Mouse (Mus musculus): Measurements from ENCODE around the gene Tmem131l. TPM values are rescaled to one million over a fixed set of nuclear protein-coding genes. Genes with fewer than 3 reads are reported as not detected.

Tmem131l gene
- polyA plus RNA-seq, 1 experiment: 9.8 TPM

DNA sequence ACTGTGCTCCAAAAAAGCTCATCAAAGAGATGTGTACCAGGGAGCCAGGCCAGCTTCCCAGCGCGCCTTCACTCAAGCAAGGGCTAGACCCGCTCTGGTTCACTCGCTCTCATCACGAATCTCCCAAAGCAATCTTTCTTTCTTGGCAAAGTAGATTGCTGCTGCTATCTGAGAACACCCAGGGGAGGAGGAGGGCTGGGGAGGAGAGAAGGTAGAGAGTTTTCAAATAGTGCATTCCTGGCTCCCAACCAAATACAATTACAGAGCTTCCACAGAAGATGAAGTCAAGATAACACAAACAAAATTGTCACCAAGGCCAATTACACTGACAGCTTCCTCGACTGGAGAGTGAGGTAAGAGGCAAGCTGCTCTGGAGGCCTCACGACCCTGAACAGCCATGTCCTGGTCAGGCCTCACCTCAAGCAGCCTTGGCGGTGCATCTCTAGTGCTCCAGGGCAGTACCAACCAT, 12.2 kb downstream of the Tmem131l start:
- WGBS: 76% methylated on average over 8 of the region's 8 CpGs
- Histone ChIP-seq H3K36me3 (ENCODE audit: control insufficient read depth, insufficient read depth, low read length) (no peaks in the 10 kb centered on the region), H3K27me3 (replicated peaks; ENCODE audit: control insufficient read depth, insufficient read depth, low read length) (no peaks in the 10 kb centered on the region), H3K27ac (ENCODE audit: insufficient read depth, low read depth, low read length) (no peak overlapping the region), H3K4me1 (ENCODE audit: control insufficient read depth, insufficient read depth, low read length) (no peaks in the 10 kb centered on the region), H3K4me3 (ENCODE audit: insufficient read depth, low read depth, low read length) (no peak overlapping the region)
- TF ChIP-seq POLR2A (IDR thresholded peaks at IDR 0.05; ENCODE audit: low read depth, low read length) (no peak), CTCF (conservative IDR thresholded peaks at IDR 0.05; ENCODE audit: insufficient read depth, insufficient read length, low read depth, low read length) (no peak)
- DNase-seq: no peak

DNA sequence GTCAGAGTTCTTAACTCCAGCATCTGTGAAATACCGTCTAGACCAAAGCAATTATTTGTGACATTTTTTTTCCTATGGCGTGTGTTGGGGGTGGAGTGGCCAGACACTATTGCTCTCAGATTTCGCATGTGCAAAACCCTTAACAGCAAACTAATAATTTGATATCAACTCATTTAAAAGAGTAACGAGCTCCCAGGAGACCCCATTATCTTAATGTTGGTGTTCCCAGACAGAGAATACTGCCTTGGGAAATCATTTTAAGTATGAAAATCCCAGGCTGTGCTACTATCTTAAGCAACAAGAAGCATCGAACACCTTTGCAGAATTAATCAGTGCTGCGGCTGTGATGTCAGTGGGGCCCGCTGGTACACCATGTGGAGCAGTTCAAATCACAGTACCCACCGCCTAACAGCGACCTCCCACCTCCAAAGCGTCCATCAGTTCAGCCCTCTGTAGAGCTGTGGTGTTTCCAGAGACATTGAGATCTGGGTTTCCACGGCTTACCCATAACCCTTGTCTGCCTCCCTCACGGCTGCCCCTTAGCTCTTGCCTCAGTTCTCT, 15.4 kb downstream of the Tmem131l start:
- TF ChIP-seq POLR2A (IDR thresholded peaks at IDR 0.05; ENCODE audit: low read depth, low read length) (no peak), CTCF (conservative IDR thresholded peaks at IDR 0.05; ENCODE audit: insufficient read depth, insufficient read length, low read depth, low read length) (no peak)
- DNase-seq: no peak
- WGBS: 82% methylated on average over 12 of the region's 12 CpGs
- Histone ChIP-seq H3K27me3 (replicated peaks; ENCODE audit: control insufficient read depth, insufficient read depth, low read length) (no peaks in the 10 kb centered on the region), H3K4me3 (ENCODE audit: insufficient read depth, low read depth, low read length) (no peak overlapping the region), H3K27ac (ENCODE audit: insufficient read depth, low read depth, low read length) (no peak overlapping the region), H3K36me3 (ENCODE audit: control insufficient read depth, insufficient read depth, low read length) (no peaks in the 10 kb centered on the region), H3K4me1 (ENCODE audit: control insufficient read depth, insufficient read depth, low read length) (no peaks in the 10 kb centered on the region)

GRCm38 (mm10) chr3:84022723-84023122, 17.3 kb downstream of the Tmem131l start:
- DNase-seq: no peak
- WGBS: 66% methylated on average over 5 of the region's 5 CpGs

DNA sequence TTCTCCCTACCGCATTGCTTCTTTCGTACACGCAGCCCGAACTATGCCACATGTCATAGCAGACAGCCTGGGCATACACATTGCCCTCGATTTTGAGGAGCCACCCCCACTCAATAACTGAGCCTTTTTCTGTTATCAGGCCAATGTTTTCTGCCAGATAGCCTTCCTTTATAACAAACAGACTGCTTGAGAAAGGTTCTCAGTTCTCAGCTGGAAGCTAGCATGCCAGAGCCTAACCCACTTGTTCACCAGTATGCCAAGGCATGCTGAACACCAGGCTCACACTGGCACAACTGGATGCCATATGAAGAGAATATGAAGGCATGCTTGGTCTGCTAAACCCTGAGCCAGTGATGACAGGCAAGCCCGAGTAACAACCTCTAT, 17.8 kb downstream of the Tmem131l start:
- Histone ChIP-seq H3K27ac (ENCODE audit: insufficient read depth, low read depth, low read length) (no peak overlapping the region), H3K4me1 (ENCODE audit: control insufficient read depth, insufficient read depth, low read length) (no peaks in the 10 kb centered on the region), H3K4me3 (ENCODE audit: insufficient read depth, low read depth, low read length) (no peak overlapping the region), H3K36me3 (ENCODE audit: control insufficient read depth, insufficient read depth, low read length) (no peaks in the 10 kb centered on the region), H3K27me3 (replicated peaks; ENCODE audit: control insufficient read depth, insufficient read depth, low read length) (no peaks in the 10 kb centered on the region)
- no peak for DNase-seq
- 91% methylated on average over 6 of the region's 6 CpGs for WGBS
- TF ChIP-seq CTCF (conservative IDR thresholded peaks at IDR 0.05; ENCODE audit: insufficient read depth, insufficient read length, low read depth, low read length) (no peak), POLR2A (IDR thresholded peaks at IDR 0.05; ENCODE audit: low read depth, low read length) (no peak)

More at GRCm38 (mm10) chr3:84022723-84023122, 17.3 kb downstream of the Tmem131l start:
- no peak for TF ChIP-seq CTCF (conservative IDR thresholded peaks at IDR 0.05; ENCODE audit: insufficient read depth, insufficient read length, low read depth, low read length)
- no peak for TF ChIP-seq POLR2A (IDR thresholded peaks at IDR 0.05; ENCODE audit: low read depth, low read length)
- H3K27me3 ChIP-seq (replicated peaks; ENCODE audit: control insufficient read depth, insufficient read depth, low read length): no peaks in the 10 kb centered on the region
- H3K27ac ChIP-seq (ENCODE audit: insufficient read depth, low read depth, low read length): no peak overlapping the region
- no peak overlapping the region for H3K4me3 ChIP-seq (ENCODE audit: insufficient read depth, low read depth, low read length)
- H3K4me1 ChIP-seq (ENCODE audit: control insufficient read depth, insufficient read depth, low read length): no peaks in the 10 kb centered on the region
- H3K36me3 ChIP-seq (ENCODE audit: control insufficient read depth, insufficient read depth, low read length): no peaks in the 10 kb centered on the region

DNA sequence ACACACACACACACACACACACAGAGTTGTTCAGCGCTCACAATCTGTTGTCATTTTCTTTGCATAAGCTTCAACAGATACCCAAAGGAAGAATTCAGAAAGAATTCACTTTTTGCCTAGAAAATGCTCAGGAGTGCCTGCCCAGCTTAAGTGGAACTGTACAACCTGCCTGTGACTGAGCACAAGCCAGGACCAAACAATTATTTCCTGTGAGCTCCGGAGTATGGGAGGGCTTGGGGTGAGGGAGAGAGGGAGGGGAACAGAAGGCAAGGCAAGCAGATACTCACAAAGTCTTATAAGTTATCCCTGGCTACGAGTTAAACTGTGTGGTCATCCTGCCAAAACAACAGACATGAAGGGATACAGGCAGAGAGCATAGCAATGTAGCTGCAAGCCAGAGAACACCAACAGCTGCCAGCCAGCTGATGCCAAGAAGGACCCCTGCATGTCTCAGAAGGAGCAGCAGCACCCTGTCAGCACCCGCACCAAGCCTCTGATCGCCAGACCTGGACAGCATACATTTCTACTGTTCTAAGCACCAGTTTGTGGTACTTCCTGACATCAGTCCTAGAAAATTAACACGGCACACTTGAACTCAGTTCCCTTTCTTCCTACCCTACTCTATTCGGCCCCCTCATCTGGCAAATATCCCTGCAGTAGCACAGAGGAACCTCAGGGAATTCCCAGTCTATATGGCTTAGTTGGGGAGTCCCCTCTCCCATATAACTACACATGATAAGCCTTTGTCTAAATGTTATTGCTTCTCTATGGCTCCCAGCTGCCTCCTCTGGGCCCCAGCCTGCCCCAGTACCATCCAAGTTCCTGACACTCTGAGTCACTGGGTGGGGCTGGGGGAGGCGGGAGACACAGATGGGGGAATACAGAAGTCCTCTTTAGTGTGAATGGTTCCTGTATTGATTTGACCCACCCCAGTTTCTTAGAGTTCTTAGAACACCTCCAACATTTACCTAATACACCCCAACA, 18.5 kb downstream of the Tmem131l start:
- Histone ChIP-seq H3K4me1 (ENCODE audit: control insufficient read depth, insufficient read depth, low read length) (no peaks in the 10 kb centered on the region), H3K36me3 (ENCODE audit: control insufficient read depth, insufficient read depth, low read length) (no peaks in the 10 kb centered on the region), H3K27ac (ENCODE audit: insufficient read depth, low read depth, low read length) (no peak overlapping the region), H3K27me3 (replicated peaks; ENCODE audit: control insufficient read depth, insufficient read depth, low read length) (no peaks in the 10 kb centered on the region), H3K4me3 (ENCODE audit: insufficient read depth, low read depth, low read length) (no peak overlapping the region)
- DNase-seq: no peak
- no peak for TF ChIP-seq CTCF (conservative IDR thresholded peaks at IDR 0.05; ENCODE audit: insufficient read depth, insufficient read length, low read depth, low read length)
- no peak for TF ChIP-seq POLR2A (IDR thresholded peaks at IDR 0.05; ENCODE audit: low read depth, low read length)
- WGBS: 73% methylated on average over 8 of the region's 8 CpGs

- H3K4me1 ChIP-seq (ENCODE audit: control insufficient read depth, insufficient read depth, low read length): no peaks in the 10 kb centered on the region
- no peak overlapping the region for H3K27ac ChIP-seq (ENCODE audit: insufficient read depth, low read depth, low read length)
- no peak overlapping the region for H3K4me3 ChIP-seq (ENCODE audit: insufficient read depth, low read depth, low read length)
- no peak for DNase-seq
- H3K36me3 ChIP-seq (ENCODE audit: control insufficient read depth, insufficient read depth, low read length): no peaks in the 10 kb centered on the region
- TF ChIP-seq POLR2A (IDR thresholded peaks at IDR 0.05; ENCODE audit: low read depth, low read length) (no peak), CTCF (conservative IDR thresholded peaks at IDR 0.05; ENCODE audit: insufficient read depth, insufficient read length, low read depth, low read length) (no peak)
- WGBS: 78% methylated on average over 3 of the region's 3 CpGs
- no peaks in the 10 kb centered on the region for H3K27me3 ChIP-seq (replicated peaks; ENCODE audit: control insufficient read depth, insufficient read depth, low read length)
Observed at GRCm38 (mm10) chr3:84020528-84020927, 19.4 kb downstream of the Tmem131l start.

- WGBS: 67% methylated on average over 4 of the region's 4 CpGs
- no peak for DNase-seq
- Histone ChIP-seq H3K36me3 (ENCODE audit: control insufficient read depth, insufficient read depth, low read length) (no peaks in the 10 kb centered on the region), H3K4me1 (ENCODE audit: control insufficient read depth, insufficient read depth, low read length) (no peaks in the 10 kb centered on the region), H3K27me3 (replicated peaks; ENCODE audit: control insufficient read depth, insufficient read depth, low read length) (no peaks in the 10 kb centered on the region), H3K27ac (ENCODE audit: insufficient read depth, low read depth, low read length) (no peak overlapping the region), H3K4me3 (ENCODE audit: insufficient read depth, low read depth, low read length) (no peak overlapping the region)
- no peak for TF ChIP-seq CTCF (conservative IDR thresholded peaks at IDR 0.05; ENCODE audit: insufficient read depth, insufficient read length, low read depth, low read length)
- TF ChIP-seq POLR2A (IDR thresholded peaks at IDR 0.05; ENCODE audit: low read depth, low read length): no peak
Observed at GRCm38 (mm10) chr3:84015484-84016016, 24.4 kb downstream of the Tmem131l start.
